Mouse (Mus musculus): ENCODE data around the gene Scfd2. TPM values are rescaled to one million over a fixed set of nuclear protein-coding genes. Genes with fewer than 3 reads are reported as not detected.

Gene Scfd2
- polyA plus RNA-seq, 1 experiment from 2014 or later: 15.2 TPM

DNA sequence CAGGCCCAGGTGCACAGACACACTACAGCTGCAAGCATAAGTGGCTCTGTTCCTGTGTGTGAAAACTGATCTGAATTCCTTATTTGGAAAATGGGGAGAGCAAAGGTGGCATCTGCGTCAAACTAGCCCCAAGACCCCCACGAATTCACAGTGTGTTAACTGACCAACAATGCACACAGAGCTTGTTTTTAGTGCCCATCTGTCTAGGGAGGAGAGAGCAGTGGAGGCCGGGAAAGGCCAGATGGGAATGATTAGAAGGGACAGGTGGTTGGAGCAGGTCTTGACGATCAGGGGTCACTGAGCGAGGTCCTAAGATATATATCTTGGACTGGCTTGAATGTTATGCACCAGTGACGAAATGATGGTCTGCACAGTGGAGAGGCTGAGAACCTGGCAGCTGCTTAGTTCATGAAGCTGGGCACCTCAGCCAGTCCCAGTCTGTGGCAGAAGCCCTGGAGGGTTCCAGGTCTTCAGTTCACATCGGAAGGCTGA lies 375.7 kb downstream of the Scfd2 start:
- TF ChIP-seq EP300 (optimal IDR thresholded peaks at IDR 0.05) (no peak), CTCF (IDR thresholded peaks at IDR 0.05; ENCODE audit: low read depth) (no peak)
- H3K4me3 ChIP-seq (ENCODE audit: low read depth, low read length): no peak overlapping the region
- H3K4me2 ChIP-seq (replicated peaks; ENCODE audit: low read depth): no peak overlapping the region
- no peaks in the 10 kb centered on the region for H3K27me3 ChIP-seq (ENCODE audit: control insufficient read depth, insufficient read depth, low read length)
- no peaks in the 10 kb centered on the region for H3K9me3 ChIP-seq (ENCODE audit: control insufficient read depth, low read length)
- DNase-seq (ENCODE audit: low spot score): no peak
- ATAC-seq (ENCODE audit: low FRiP score, low TSS enrichment): peak; percentile 16; the same call in 1 of the 2 replicates
- H3K4me1 ChIP-seq (replicated peaks; ENCODE audit: control insufficient read depth, insufficient read depth): no peaks in the 10 kb centered on the region; the same call in 1 of the 2 replicates
- WGBS: 79% methylated on average over 7 of the region's 7 CpGs
- no peak overlapping the region for H3K9ac ChIP-seq (ENCODE audit: low read length)
- H3K27ac ChIP-seq (replicated peaks): no peak overlapping the region
- no peaks in the 10 kb centered on the region for H3K36me3 ChIP-seq (ENCODE audit: control insufficient read depth, insufficient read depth, low read length)

Other genes starting within 250 kb of the Scfd2 start
- 33.3 and 33.5 TPM in 2 replicates for gene Fip1l1, start 3.7 kb upstream of the Scfd2 start, polyA plus RNA-seq (2015; fragmentation: Nextera tagmentation; extraction: Ambion mirVana)
- gene Lnx1, start 171.2 kb upstream of the Scfd2 start, polyA plus RNA-seq (2015; fragmentation: Nextera tagmentation; extraction: Ambion mirVana): 13.1 and 13.5 TPM in 2 replicates

Measured in stomach, postnatal 0 days (tissue).